Mouse (Mus musculus) midbrain, postnatal 0 days (tissue): ENCODE measurements around the gene Arhgap18. TPM values are rescaled to one million over a fixed set of nuclear protein-coding genes. Genes with fewer than 3 reads are reported as not detected.
A peak's percentile ranks its signal among the peaks of the same experiment; 100 is the strongest.

Source experiments
- ATAC-seq: fragments of 200-750 bp; cut with Nextera tagmentation; 2 replicates; pipeline ENCODE4 v1.8.0; 2017; ENCODE audit warnings: moderate number of reproducible peaks, mild to moderate bottlenecking, moderate TSS enrichment, moderate library complexity; ENCODE audit not compliant: low FRiP score
- DNase-seq: peaks from one replicate; pipeline ENCODE4 v3.0.0-alpha.2; 2015; ENCODE audit warnings: low spot score
- H3K27ac ChIP-seq: fragments of 300-500 bp; sonication (generic); 2 replicates; pipeline ENCODE4 v1.5.1; 2014; ENCODE audit warnings: low read depth, mild to moderate bottlenecking, low read length, mixed read lengths
- H3K27me3 ChIP-seq: fragments of 300-500 bp; sonication (generic); 2 replicates; pipeline ENCODE4 v1.6.1; 2014; ENCODE audit warnings: low read length, control low read depth, mixed read lengths; ENCODE audit not compliant: insufficient read depth
- H3K36me3 ChIP-seq: fragments of 300-500 bp; sonication (generic); 2 replicates; pipeline ENCODE4 v1.6.1; 2014; ENCODE audit warnings: low read length, control low read depth, mixed read lengths; ENCODE audit not compliant: insufficient read depth
- H3K4me1 ChIP-seq: fragments of 300-500 bp; sonication (generic); 2 replicates; pipeline ENCODE4 v1.6.1; 2014; ENCODE audit warnings: mild to moderate bottlenecking, control low read depth, antibody characterized with exemption, low read length, mixed read lengths; ENCODE audit not compliant: insufficient read depth
- H3K4me2 ChIP-seq: fragments of 300-500 bp; sonication (generic); 2 replicates; pipeline ENCODE4 v1.6.1; 2014; ENCODE audit warnings: low read depth, mild to moderate bottlenecking, low read length, mixed read lengths; ENCODE audit not compliant: poor library complexity, severe bottlenecking
- H3K4me3 ChIP-seq: fragments of 300-500 bp; sonication (generic); 2 replicates; pipeline ENCODE4 v1.5.1; 2014; ENCODE audit warnings: low read depth, mild to moderate bottlenecking, low read length, moderate library complexity
- H3K9ac ChIP-seq: fragments of 300-500 bp; sonication (generic); replicated peaks from 2 replicates; pipeline ENCODE4 v1.6.1; 2014; ENCODE audit warnings: mild to moderate bottlenecking, low read length, moderate library complexity, mixed read lengths; ENCODE audit not compliant: poor library complexity, severe bottlenecking
- H3K9me3 ChIP-seq: fragments of 300-500 bp; sonication (generic); 2 replicates; pipeline ENCODE4 v1.6.1; 2016; ENCODE audit warnings: low read length, control low read depth
- CTCF ChIP-seq: IDR thresholded peaks from 2 replicates; pipeline ENCODE4 v1.5.1; 2016; ENCODE audit warnings: antibody characterized with exemption, mild to moderate bottlenecking
- WGBS: fragments of 180-500 bp; shearing (Covaris S2); extraction: QIAGEN DNeasy Blood & Tissue Kit; methylation state at CpG from one replicate; pipeline ENCODE4 v1.1.7; 2014; 5-methylcytosine and 5-hydroxymethylcytosine counted together
- polyA plus RNA-seq: library from polyadenylated mRNA; unstranded; fragments of >200 nt; fragmentation: Nextera tagmentation; extraction: Ambion mirVana; gene quantifications from 2 replicates; pipeline ENCODE4 v1.2.1, GENCODE M21; 2015
- total RNA-seq: library from RNA; depleted of rRNA; stranded (reverse); fragments of >200 nt; gene quantifications from 2 replicates; pipeline ENCODE4 v1.2.3, GENCODE M21; 2014

The Arhgap18 gene
- total and polyA plus RNA-seq, 2 experiments from 2014 or later, result 8.7 to 9.8 TPM

DNA sequence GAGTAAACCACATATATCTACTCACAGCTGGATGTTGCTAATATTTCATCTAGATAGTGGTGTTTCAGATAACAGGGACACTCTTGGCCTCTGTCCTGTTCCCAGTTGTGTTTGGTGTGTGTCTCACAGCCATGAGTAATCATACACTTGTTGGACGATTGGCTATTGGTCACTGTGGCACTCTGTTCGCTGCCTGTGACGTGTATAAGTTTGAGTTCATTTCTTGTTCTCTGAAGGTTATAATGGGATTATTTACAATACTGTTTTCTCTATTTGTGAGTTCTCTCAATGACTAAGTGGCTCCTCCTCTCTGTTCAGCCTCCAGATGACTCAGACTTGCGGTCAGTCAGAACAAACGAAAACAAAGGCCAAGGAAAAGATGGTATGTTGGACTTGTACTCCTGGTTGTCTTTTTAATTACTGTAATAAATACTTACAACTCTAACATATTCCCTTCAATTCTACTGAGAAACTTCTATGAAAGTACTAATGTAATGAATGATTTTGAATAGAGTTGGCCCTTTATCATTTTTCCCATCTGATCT, 101.4 kb downstream of the Arhgap18 start:
- Histone ChIP-seq H3K4me3 (no peak overlapping the region), H3K9ac (no peak overlapping the region), H3K4me1 (no peaks in the 10 kb centered on the region), H3K27me3 (no peaks in the 10 kb centered on the region), H3K4me2 (no peak overlapping the region), H3K36me3 (no peaks in the 10 kb centered on the region), H3K9me3 (no peaks in the 10 kb centered on the region), H3K27ac (no peak overlapping the region)
- no peak for TF ChIP-seq CTCF
- DNase-seq (no peak), ATAC-seq (no peak)
- WGBS, result 91% methylated on average over 5 of the region's 5 CpGs

DNA sequence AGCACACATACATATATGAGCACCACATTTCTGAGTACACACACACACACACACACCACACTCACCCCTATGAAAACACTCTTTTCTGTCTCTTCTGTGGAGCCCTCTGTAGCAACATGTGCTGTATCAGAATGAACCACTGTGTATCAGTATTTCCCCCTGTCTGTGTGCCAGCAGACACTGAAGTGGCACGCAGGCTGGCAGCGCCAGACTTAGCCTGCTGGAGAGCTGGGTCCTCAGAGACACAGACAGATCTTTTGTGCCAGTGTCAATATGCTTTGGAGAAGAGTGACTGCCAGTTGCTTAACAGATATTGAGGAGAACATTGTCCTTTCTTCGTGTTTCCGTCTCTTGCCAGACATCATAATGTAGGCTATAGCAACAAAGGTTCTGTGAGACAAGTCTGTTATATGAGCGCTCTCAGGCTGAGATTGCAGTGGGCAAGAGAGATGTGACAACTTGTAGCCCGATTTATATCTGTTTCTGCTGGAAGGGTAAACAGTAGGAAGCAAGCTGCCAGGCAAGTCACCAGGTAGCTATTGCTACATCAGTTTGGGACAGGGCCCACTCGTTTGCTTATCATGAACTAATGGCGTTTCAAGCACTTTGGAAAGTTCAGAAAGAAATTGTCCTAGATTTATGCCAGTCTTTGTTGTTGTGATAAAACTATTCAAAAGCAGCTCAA, 102.8 kb downstream of the Arhgap18 start:
- Histone ChIP-seq H3K36me3 (no peaks in the 10 kb centered on the region), H3K4me1 (no peaks in the 10 kb centered on the region), H3K4me3 (no peak overlapping the region), H3K9me3 (no peaks in the 10 kb centered on the region), H3K4me2 (no peak overlapping the region), H3K9ac (no peak overlapping the region), H3K27ac (no peak overlapping the region), H3K27me3 (no peaks in the 10 kb centered on the region)
- ATAC-seq, result peak; percentile 68; the same call in 1 of the 2 replicates
- WGBS, result 73% methylated on average over 8 of the region's 8 CpGs
- DNase-seq, result peak; percentile 66
- peak; percentile 22; the same call in 1 of the 2 replicates for TF ChIP-seq CTCF

DNA sequence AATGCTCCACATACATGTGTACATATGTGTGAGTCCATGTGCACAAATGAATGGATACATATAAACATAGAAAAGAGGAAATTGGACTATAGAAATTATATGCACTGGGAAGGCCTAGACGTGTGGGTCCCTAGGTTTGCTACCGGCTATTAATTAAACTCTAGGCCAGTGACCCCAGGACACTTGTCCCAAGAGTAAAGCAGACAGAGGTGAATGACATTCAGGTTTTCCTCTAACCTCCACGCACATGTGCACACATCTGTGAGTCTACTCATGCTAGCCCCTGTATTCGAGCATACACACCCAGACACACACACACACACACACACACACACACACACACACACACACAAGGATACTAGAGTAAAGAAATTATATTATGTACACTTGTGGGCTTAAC, 104.4 kb downstream of the Arhgap18 start:
- H3K9ac ChIP-seq, result no peak overlapping the region
- no peaks in the 10 kb centered on the region for H3K36me3 ChIP-seq
- no peaks in the 10 kb centered on the region for H3K4me1 ChIP-seq
- H3K4me2 ChIP-seq, result no peak overlapping the region
- WGBS, result 89% methylated on average over 4 of the region's 4 CpGs
- H3K27me3 ChIP-seq, result no peaks in the 10 kb centered on the region
- ATAC-seq, result no peak
- H3K27ac ChIP-seq, result no peak overlapping the region
- no peak for TF ChIP-seq CTCF
- DNase-seq, result no peak
- no peaks in the 10 kb centered on the region for H3K9me3 ChIP-seq
- H3K4me3 ChIP-seq, result no peak overlapping the region

GRCm38 (mm10) chr10:26858537-26858936, 105.3 kb downstream of the Arhgap18 start:
- ATAC-seq (no peak), DNase-seq (no peak)
- 43% methylated on average over 4 of the region's 4 CpGs for WGBS
- no peak for TF ChIP-seq CTCF
- Histone ChIP-seq H3K36me3 (no peaks in the 10 kb centered on the region), H3K9me3 (no peaks in the 10 kb centered on the region), H3K27me3 (no peaks in the 10 kb centered on the region), H3K4me2 (no peak overlapping the region), H3K4me1 (no peaks in the 10 kb centered on the region), H3K27ac (no peak overlapping the region), H3K9ac (no peak overlapping the region), H3K4me3 (no peak overlapping the region)

GRCm38 (mm10) chr10:26861231-26861630, 108.0 kb downstream of the Arhgap18 start:
- Histone ChIP-seq H3K4me2 (no peak overlapping the region), H3K9me3 (no peaks in the 10 kb centered on the region), H3K27ac (no peak overlapping the region), H3K27me3 (no peaks in the 10 kb centered on the region), H3K4me1 (no peaks in the 10 kb centered on the region), H3K4me3 (no peak overlapping the region), H3K36me3 (no peaks in the 10 kb centered on the region), H3K9ac (no peak overlapping the region)
- DNase-seq (no peak), ATAC-seq (no peak)
- TF ChIP-seq CTCF, result no peak

- 88% methylated on average over 4 of the region's 4 CpGs for WGBS
- no peaks in the 10 kb centered on the region for H3K36me3 ChIP-seq
- no peak for DNase-seq
- H3K4me1 ChIP-seq, result no peaks in the 10 kb centered on the region
- no peaks in the 10 kb centered on the region for H3K27me3 ChIP-seq
- H3K4me2 ChIP-seq, result no peak overlapping the region
- no peak for ATAC-seq
- no peak overlapping the region for H3K27ac ChIP-seq
- H3K4me3 ChIP-seq, result no peak overlapping the region
- no peak for TF ChIP-seq CTCF
- H3K9me3 ChIP-seq, result no peaks in the 10 kb centered on the region
- H3K9ac ChIP-seq, result no peak overlapping the region
Observed at GRCm38 (mm10) chr10:26862207-26862606, 109.0 kb downstream of the Arhgap18 start.
